Mouse (Mus musculus) adrenal gland, adult (tissue): ENCODE data around the gene Dnaic1.
"Not testable (repeated sequence)": the region's sequence is repeated elsewhere in the genome, so short reads cannot be mapped to it uniquely, and the experiment has no call there.

ENCODE experiments used
- DNase-seq, 2 experiments: peaks; one replicate each; pipeline ENCODE4 v3.0.0; 2022 to 2023; ENCODE audit warnings: low spot score in 1 of 2; ENCODE audit not compliant: inconsistent age in 2 of 2

Gene Dnaic1

GRCm38 (mm10) chr4:41685882-41686492 is 116.4 kb downstream of the Dnaic1 start:
- DNase-seq, result not testable (repeated sequence)
